Mouse (Mus musculus) megakaryocyte, embryonic 14.5 days (primary cell): ENCODE measurements around the gene Ago1.

Experiments used
- FLI1 ChIP-seq: IDR thresholded peaks from 2 replicates; pipeline ENCODE4 v1.6.1; 2012; ENCODE audit warnings: low read length, inconsistent platforms, mixed read lengths
- GATA1 ChIP-seq: IDR thresholded peaks from 3 replicates; pipeline ENCODE4 v1.6.1; 2012; ENCODE audit warnings: mixed read lengths, low read length, inconsistent platforms, borderline replicate concordance

- TF ChIP-seq FLI1 (no peak), GATA1 (no peak)
These were observed 34.3 kb downstream of the Ago1 start for GRCm38 (mm10) chr4:126434094-126434493.
